Mouse (Mus musculus) ES-E14 (cell line): Measurements from ENCODE around the gene Sult1d1.

ENCODE experiments used
- CHD2 ChIP-seq: IDR thresholded peaks from 2 replicates; pipeline ENCODE4 v1.6.1; 2014; ENCODE audit warnings: mild to moderate bottlenecking, low read depth, low read length, inconsistent platforms
- HCFC1 ChIP-seq: IDR thresholded peaks from 2 replicates; pipeline ENCODE4 v1.6.1; 2012; ENCODE audit warnings: low read length, inconsistent platforms, borderline replicate concordance; ENCODE audit not compliant: insufficient read depth
- MAFK ChIP-seq: IDR thresholded peaks from 2 replicates; pipeline ENCODE4 v1.6.1; 2014; ENCODE audit warnings: mild to moderate bottlenecking, low read depth, low read length, inconsistent platforms; ENCODE audit not compliant: insufficient read depth
- ZC3H11A ChIP-seq: IDR thresholded peaks from 2 replicates; pipeline ENCODE4 v1.6.1; 2012; ENCODE audit warnings: low read depth, mild to moderate bottlenecking, inconsistent platforms, low read length, borderline replicate concordance
- ZNF384 ChIP-seq: IDR thresholded peaks from 2 replicates; pipeline ENCODE4 v1.6.1; 2012; ENCODE audit warnings: low read depth, low read length, inconsistent platforms

DNA sequence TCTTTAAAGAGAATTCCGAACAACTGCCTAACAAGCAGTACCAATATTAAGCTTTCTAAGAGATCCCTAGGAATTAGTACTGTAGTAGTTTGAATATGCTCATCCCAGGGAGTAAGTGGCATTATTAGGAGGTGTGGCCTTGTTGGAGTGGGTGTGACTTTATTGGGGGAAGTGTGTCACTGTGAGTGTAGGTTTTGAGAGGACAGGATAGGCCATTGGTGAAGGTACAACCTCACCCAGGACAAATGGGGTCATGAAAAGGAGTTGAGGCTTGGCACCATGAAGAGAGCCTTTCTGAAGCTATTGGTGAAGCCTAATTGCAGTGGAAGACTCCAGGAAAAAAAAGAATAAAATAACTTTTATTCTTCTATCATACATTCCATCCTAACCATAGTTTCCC, 1.5 kb downstream of the Sult1d1 start:
- TF ChIP-seq ZC3H11A: no peak
- TF ChIP-seq HCFC1: no peak
- TF ChIP-seq ZNF384: no peak
- no peak for TF ChIP-seq CHD2
- no peak for TF ChIP-seq MAFK
